Mouse (Mus musculus): ENCODE measurements around the gene Ndufa1. TPM values are rescaled to one million over a fixed set of nuclear protein-coding genes. Genes with fewer than 3 reads are reported as not detected.
"Not testable (repeated sequence)": the region's sequence is repeated elsewhere in the genome, so short reads cannot be mapped to it uniquely, and the experiment has no call there.

Gene Ndufa1
- polyA plus RNA-seq, 1 experiment from 2014 or later: 730 TPM

DNA sequence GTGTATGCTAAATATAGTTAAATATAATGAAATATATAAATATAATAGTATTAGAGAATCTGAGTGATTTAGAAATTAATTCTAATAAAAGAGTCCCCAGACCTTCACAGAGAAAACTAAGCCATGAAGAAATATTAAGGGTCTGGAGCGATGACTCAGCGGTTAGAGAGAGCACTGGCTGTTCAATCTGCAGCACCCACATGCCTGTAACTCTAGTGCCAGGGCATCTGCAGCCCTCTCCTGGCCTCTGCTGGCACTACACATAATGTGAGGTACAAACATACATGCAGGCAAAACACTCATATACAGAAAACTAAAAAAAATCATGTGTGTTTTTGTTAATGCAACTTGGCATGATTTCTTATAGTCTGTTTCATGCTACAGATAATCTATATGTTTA, 46.0 kb downstream of the Ndufa1 start:
- Histone ChIP-seq H3K27ac (replicated peaks) (no peak overlapping the region), H3K9me3 (no peaks in the 10 kb centered on the region), H3K27me3 (no peaks in the 10 kb centered on the region), H3K36me3 (peaks cover 12% of the 10 kb centered on the region), H3K4me3 (no peak overlapping the region), H3K9ac (no peak overlapping the region), H3K4me2 (no peak overlapping the region), H3K4me1 (replicated peaks) (no peaks in the 10 kb centered on the region)
- 96% methylated on average over 2 of the region's 2 CpGs for WGBS
- ATAC-seq (ENCODE audit: low FRiP score, low read depth): no peak

- H3K4me3 ChIP-seq; H3K4me2 ChIP-seq; H3K9me3 ChIP-seq; H3K9ac ChIP-seq; H3K27me3 ChIP-seq; H3K4me1 ChIP-seq (replicated peaks); H3K27ac ChIP-seq (replicated peaks); ATAC-seq (ENCODE audit: low FRiP score, low read depth): not testable (repeated sequence)
- peaks cover 12% of the 10 kb centered on the region for H3K36me3 ChIP-seq
- 70% methylated on average over 2 of the region's 4 CpGs for WGBS
Measured at GRCm38 (mm10) chrX:37144498-37144897, 46.5 kb downstream of the Ndufa1 start.

- Histone ChIP-seq H3K27ac (replicated peaks) (no peak overlapping the region), H3K4me3 (no peak overlapping the region), H3K9me3 (no peaks in the 10 kb centered on the region), H3K4me2 (no peak overlapping the region), H3K9ac (no peak overlapping the region), H3K27me3 (no peaks in the 10 kb centered on the region), H3K4me1 (replicated peaks) (no peaks in the 10 kb centered on the region), H3K36me3 (peaks cover 6% of the 10 kb centered on the region; the same call in 1 of the 2 replicates)
- 85% methylated on average over 3 of the region's 3 CpGs for WGBS
- no peak for ATAC-seq (ENCODE audit: low FRiP score, low read depth)
Measured at GRCm38 (mm10) chrX:37141732-37142131, 49.2 kb downstream of the Ndufa1 start.

Other genes with a start within 250 kb of the Ndufa1 start
- 68.8 and 73.5 TPM in 2 replicates for gene Sept6, start 199.4 kb downstream of the Ndufa1 start, polyA plus RNA-seq (2015; fragmentation: Nextera tagmentation; extraction: Ambion mirVana)
- gene Sowahd, start 142.3 kb downstream of the Ndufa1 start, polyA plus RNA-seq (2015; fragmentation: Nextera tagmentation; extraction: Ambion mirVana): not detected in 2 replicates
- 265 and 321 TPM in 2 replicates for gene Rpl39, start 105.8 kb downstream of the Ndufa1 start, polyA plus RNA-seq (2015; fragmentation: Nextera tagmentation; extraction: Ambion mirVana)
- gene Upf3b, start 80.8 kb downstream of the Ndufa1 start, polyA plus RNA-seq (2015; fragmentation: Nextera tagmentation; extraction: Ambion mirVana): 27.2 and 29.7 TPM in 2 replicates
- 21.5 and 22.6 TPM in 2 replicates for gene Nkap, start 64.4 kb downstream of the Ndufa1 start, polyA plus RNA-seq (2015; fragmentation: Nextera tagmentation; extraction: Ambion mirVana)
- 0.14 and 0.22 TPM in 2 replicates for gene Akap14, start 22.3 kb downstream of the Ndufa1 start, polyA plus RNA-seq (2015; fragmentation: Nextera tagmentation; extraction: Ambion mirVana)
- 22.8 and 23.3 TPM in 2 replicates for gene Rnf113a1, start 82 bp upstream of the Ndufa1 start, polyA plus RNA-seq (2015; fragmentation: Nextera tagmentation; extraction: Ambion mirVana)
- not detected in 2 replicates for gene Gm9, start 19.9 kb upstream of the Ndufa1 start, polyA plus RNA-seq (2015; fragmentation: Nextera tagmentation; extraction: Ambion mirVana)
- not detected in 2 replicates for gene Rhox1, start 31.1 kb upstream of the Ndufa1 start, polyA plus RNA-seq (2015; fragmentation: Nextera tagmentation; extraction: Ambion mirVana)
- gene Rhox2a, start 53.8 kb upstream of the Ndufa1 start, polyA plus RNA-seq (2015; fragmentation: Nextera tagmentation; extraction: Ambion mirVana): not detected in 2 replicates
- gene Rhox3a, start 58.8 kb upstream of the Ndufa1 start, polyA plus RNA-seq (2015; fragmentation: Nextera tagmentation; extraction: Ambion mirVana): not detected in 2 replicates
- gene Rhox4a, start 74.2 kb upstream of the Ndufa1 start, polyA plus RNA-seq (2015; fragmentation: Nextera tagmentation; extraction: Ambion mirVana): not detected in 2 replicates
- gene Rhox3a2, start 188.9 kb upstream of the Ndufa1 start, polyA plus RNA-seq (2015; fragmentation: Nextera tagmentation; extraction: Ambion mirVana): not detected in 2 replicates
- gene Rhox4a2, start 199.7 kb upstream of the Ndufa1 start, polyA plus RNA-seq (2015; fragmentation: Nextera tagmentation; extraction: Ambion mirVana): not detected in 2 replicates
- not detected in 2 replicates for gene Rhox2b, start 220.9 kb upstream of the Ndufa1 start, polyA plus RNA-seq (2015; fragmentation: Nextera tagmentation; extraction: Ambion mirVana)
- not detected in 2 replicates for gene Rhox4b, start 241.3 kb upstream of the Ndufa1 start, polyA plus RNA-seq (2015; fragmentation: Nextera tagmentation; extraction: Ambion mirVana)